Mouse (Mus musculus) brain, embryonic 14.5 days (tissue): ENCODE results near the gene Ifi211.
"Not testable (repeated sequence)": the region's sequence is repeated elsewhere in the genome, so short reads cannot be mapped to it uniquely, and the experiment has no call there.

Source experiments
- CTCF ChIP-seq: fragments of 200-500 bp; IDR thresholded peaks from 2 replicates; pipeline ENCODE4 v1.5.1; 2012; ENCODE audit warnings: inconsistent platforms, mild to moderate bottlenecking, moderate library complexity, borderline replicate concordance; ENCODE audit not compliant: insufficient read depth, insufficient read length; ENCODE audit errors: extremely low read depth
- POLR2A ChIP-seq: fragments of 200-500 bp; IDR thresholded peaks from 2 replicates; pipeline ENCODE4 v1.6.1; 2012; ENCODE audit warnings: mild to moderate bottlenecking, inconsistent platforms, borderline replicate concordance; ENCODE audit not compliant: poor library complexity, insufficient read depth, insufficient read length, severe bottlenecking; ENCODE audit errors: extremely low read depth

- not testable (repeated sequence) for TF ChIP-seq CTCF, POLR2A
Measured at GRCm38 (mm10) chr1:173877125-173877524, 35.7 kb downstream of the Ifi211 start.
